Mouse (Mus musculus): Measurements from ENCODE around the gene Gm6760. TPM values are rescaled to one million over a fixed set of nuclear protein-coding genes. Genes with fewer than 3 reads are reported as not detected.

Gene Gm6760
- not detected in 2 replicates for polyA plus RNA-seq (2016; fragmentation: Nextera tagmentation; extraction: Ambion mirVana)

- WGBS, result 74% methylated on average over 2 of the region's 2 CpGs
- H3K9ac ChIP-seq, result no peak within 1 kb of the TSS
- H3K4me2 ChIP-seq (replicated peaks), result no peak within 1 kb of the TSS
Measured at GRCm38 (mm10) chrX:64152098-64152497, at the start of gene Gm6760. Gene Gm6760, minus strand, starts transcription at chrX:64152198.

GRCm38 (mm10) chrX:64181246-64181645 is 29.2 kb upstream of the Gm6760 start:
- H3K9me3 ChIP-seq (replicated peaks), result no peaks in the 10 kb centered on the region
- no peak overlapping the region for H3K4me3 ChIP-seq
- H3K27me3 ChIP-seq, result no peaks in the 10 kb centered on the region
- no peaks in the 10 kb centered on the region for H3K4me1 ChIP-seq
- H3K4me2 ChIP-seq (replicated peaks), result no peak overlapping the region
- no peaks in the 10 kb centered on the region for H3K36me3 ChIP-seq
- no peak overlapping the region for H3K9ac ChIP-seq
- H3K27ac ChIP-seq, result no peak overlapping the region
- ATAC-seq (ENCODE audit: low FRiP score), result no peak

More at GRCm38 (mm10) chrX:64152098-64152497, at the start of gene Gm6760:
- H3K4me3 ChIP-seq, result no peak within 1 kb of the TSS
- no peak for ATAC-seq (ENCODE audit: low FRiP score)
- no peaks in the 10 kb centered on the region for H3K9me3 ChIP-seq (replicated peaks)
- no peaks in the 10 kb centered on the region for H3K36me3 ChIP-seq
- no peaks in the 10 kb centered on the region for H3K27me3 ChIP-seq
- H3K4me1 ChIP-seq, result no peaks in the 10 kb centered on the region
- no peak within 1 kb of the TSS for H3K27ac ChIP-seq

- H3K27ac ChIP-seq, result no peak within 1 kb of the TSS
- H3K4me1 ChIP-seq, result no peaks in the 10 kb centered on the region
- ATAC-seq (ENCODE audit: low FRiP score), result no peak
- no peaks in the 10 kb centered on the region for H3K27me3 ChIP-seq
- no peaks in the 10 kb centered on the region for H3K9me3 ChIP-seq (replicated peaks)
- WGBS, result 91% methylated on average over 11 of the region's 11 CpGs
- no peak within 1 kb of the TSS for H3K4me2 ChIP-seq (replicated peaks)
- H3K36me3 ChIP-seq, result no peaks in the 10 kb centered on the region
- H3K9ac ChIP-seq, result no peak within 1 kb of the TSS
- H3K4me3 ChIP-seq, result no peak within 1 kb of the TSS
Measured at GRCm38 (mm10) chrX:64173248-64173647, 21.2 kb upstream of the Gm6760 start, which contains the start of gene 3830417A13Rik. Gene 3830417A13Rik, plus strand, starts transcription at chrX:64173548.

Other genes starting within 250 kb of the Gm6760 start
- 0.42 and 0.62 TPM in 2 replicates for gene 3830417A13Rik, start 21.4 kb upstream of the Gm6760 start, polyA plus RNA-seq (2016; fragmentation: Nextera tagmentation; extraction: Ambion mirVana)
- 5.7 and 5.9 TPM in 2 replicates for gene Slitrk4, start 124.8 kb upstream of the Gm6760 start, polyA plus RNA-seq (2016; fragmentation: Nextera tagmentation; extraction: Ambion mirVana)